Mouse (Mus musculus) T-helper 17 cell (primary cell): ENCODE data around the gene Eme2.

Source experiments
- in situ Hi-C, 2 experiments: fragments of 300-600 bp; cut with MboI, MseI; formaldehyde crosslinking; loops; 1 replicate in 1 of 2; 2 replicates in 1 of 2; pipeline ENCODE4 v1.15.1; 2025; ENCODE audit warnings: high pct_unique_total_duplicates in 2 of 2

Eme2 gene

GRCm38 (mm10) chr17:24841133-24841532 lies 53.8 kb downstream of the Eme2 start:
- in situ Hi-C loops: loop anchor here in 1 of 2 experiments (5.0 kb wide), 1 partner anchor 41 kb away; no protein-coding TSS in a partner anchor

- in situ Hi-C loops: loop anchor here in 1 of 2 experiments (5.0 kb wide), 1 partner anchor 42 kb away; no protein-coding TSS in a partner anchor
Measured at GRCm38 (mm10) chr17:24840341-24840740, 54.5 kb downstream of the Eme2 start.

GRCm38 (mm10) chr17:24839842-24840241 lies 55.0 kb downstream of the Eme2 start, which contains the start of gene Hagh:
Gene Hagh (plus strand): TSS chr17:24840143.
- in situ Hi-C loops: loop anchor here in 1 of 2 experiments (5.0 kb wide), 1 partner anchor 42 kb away; no protein-coding TSS in a partner anchor
